Mouse (Mus musculus): Measurements from ENCODE around the gene Ccr6. TPM values are rescaled to one million over a fixed set of nuclear protein-coding genes. Genes with fewer than 3 reads are reported as not detected.

The Ccr6 gene
- polyA plus RNA-seq, 1 experiment from 2014 or later: not detected

GRCm38 (mm10) chr17:8238012-8238710 lies 2.3 kb downstream of the Ccr6 start:
- H3K4me1 ChIP-seq: no peaks in the 10 kb centered on the region
- H3K9ac ChIP-seq: no peak overlapping the region
- no peaks in the 10 kb centered on the region for H3K36me3 ChIP-seq (ENCODE audit: poor library complexity, severe bottlenecking)
- H3K4me2 ChIP-seq: no peak overlapping the region
- H3K4me3 ChIP-seq: no peak overlapping the region
- H3K27me3 ChIP-seq: 0 out of 2 replicates have a peak, but pooled peaks cover 3% of the 10 kb centered on the region
- WGBS: 85% methylated on average over 15 of the region's 15 CpGs
- ATAC-seq: no peak
- no peak overlapping the region for H3K27ac ChIP-seq
- H3K9me3 ChIP-seq (replicated peaks): no peaks in the 10 kb centered on the region

- Histone ChIP-seq H3K4me1 (no peaks in the 10 kb centered on the region), H3K27ac (no peak overlapping the region), H3K9me3 (replicated peaks) (no peaks in the 10 kb centered on the region), H3K27me3 (0 out of 2 replicates have a peak, but pooled peaks cover 6% of the 10 kb centered on the region), H3K4me3 (no peak overlapping the region), H3K36me3 (ENCODE audit: poor library complexity, severe bottlenecking) (no peaks in the 10 kb centered on the region), H3K9ac (no peak overlapping the region), H3K4me2 (no peak overlapping the region)
- 80% methylated on average over 3 of the region's 3 CpGs for WGBS
- no peak for ATAC-seq
Observed at GRCm38 (mm10) chr17:8239561-8239960, 3.7 kb downstream of the Ccr6 start.

DNA sequence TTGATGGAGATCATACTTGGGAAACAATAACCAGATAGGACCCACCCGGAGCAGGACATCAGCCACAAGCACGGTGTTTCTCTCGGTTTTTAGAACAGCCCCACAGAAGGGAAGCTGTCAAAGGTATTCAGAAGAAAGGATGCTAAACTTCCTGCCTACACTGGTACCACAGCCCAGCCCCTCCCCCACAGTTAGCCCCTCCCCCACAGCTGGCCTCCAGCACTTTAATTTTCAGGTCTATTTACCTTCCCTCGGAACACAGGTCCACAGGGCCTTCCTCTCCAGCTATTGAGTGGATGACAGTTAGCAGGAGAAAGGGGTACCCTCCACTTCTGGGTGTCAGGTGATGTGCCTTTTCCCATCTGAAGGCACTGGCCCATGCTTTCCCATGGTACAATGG lies 4.7 kb downstream of the Ccr6 start:
- H3K9ac ChIP-seq: no peak overlapping the region
- no peaks in the 10 kb centered on the region for H3K36me3 ChIP-seq (ENCODE audit: poor library complexity, severe bottlenecking)
- no peak overlapping the region for H3K4me3 ChIP-seq
- H3K27ac ChIP-seq: no peak overlapping the region
- no peaks in the 10 kb centered on the region for H3K4me1 ChIP-seq
- H3K9me3 ChIP-seq (replicated peaks): no peaks in the 10 kb centered on the region
- 0 out of 2 replicates have a peak, but pooled peaks cover 4% of the 10 kb centered on the region for H3K27me3 ChIP-seq
- ATAC-seq: no peak
- WGBS: 77% methylated on average over 4 of the region's 4 CpGs
- no peak overlapping the region for H3K4me2 ChIP-seq

DNA sequence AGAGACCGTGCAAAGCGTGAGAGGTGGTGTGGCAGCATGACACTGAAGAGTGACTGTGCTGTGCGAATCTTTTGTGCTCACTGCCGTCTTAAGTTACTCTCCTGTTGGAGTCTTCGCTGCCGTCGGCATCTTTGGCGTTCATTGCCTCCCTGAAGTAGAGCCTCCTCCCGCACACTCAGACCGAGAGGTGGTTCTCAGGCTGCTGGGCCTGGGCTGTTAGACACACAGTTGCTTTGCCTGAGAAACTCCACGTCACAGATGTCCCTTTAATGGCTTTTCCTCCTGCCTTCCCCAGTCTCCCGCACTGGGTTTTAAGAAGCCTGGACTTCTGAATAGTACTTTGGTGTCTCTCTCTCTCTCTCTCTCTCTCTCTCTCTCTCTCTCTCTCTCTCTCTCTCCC lies 5.8 kb downstream of the Ccr6 start:
- Histone ChIP-seq H3K36me3 (ENCODE audit: poor library complexity, severe bottlenecking) (no peaks in the 10 kb centered on the region), H3K9ac (no peak overlapping the region), H3K27me3 (0 out of 2 replicates have a peak, but pooled peaks cover 4% of the 10 kb centered on the region), H3K9me3 (replicated peaks) (no peaks in the 10 kb centered on the region), H3K4me2 (no peak overlapping the region), H3K4me1 (no peaks in the 10 kb centered on the region), H3K27ac (no peak overlapping the region), H3K4me3 (no peak overlapping the region)
- ATAC-seq: no peak
- 74% methylated on average over 12 of the region's 12 CpGs for WGBS

DNA sequence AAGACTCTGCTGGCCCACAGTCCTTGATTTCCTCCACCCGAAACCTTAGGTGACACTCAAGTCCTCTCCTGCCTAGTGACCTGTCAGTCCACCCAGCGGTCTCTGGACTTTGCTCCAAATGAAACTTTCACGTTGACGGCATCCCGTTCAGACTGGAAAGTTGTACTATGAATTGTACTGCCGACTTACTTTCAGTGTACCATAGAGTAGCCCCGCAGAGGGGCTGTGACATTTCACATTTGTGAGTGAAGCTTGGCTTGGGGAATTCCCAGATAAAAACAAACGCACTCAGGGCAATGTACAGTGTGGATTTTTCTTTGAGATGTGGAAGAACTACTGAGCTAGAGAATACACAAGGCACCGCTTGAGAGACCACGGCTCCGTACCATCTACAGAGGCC lies 6.3 kb downstream of the Ccr6 start:
- no peak overlapping the region for H3K27ac ChIP-seq
- ATAC-seq: no peak
- WGBS: 93% methylated on average over 11 of the region's 11 CpGs

DNA sequence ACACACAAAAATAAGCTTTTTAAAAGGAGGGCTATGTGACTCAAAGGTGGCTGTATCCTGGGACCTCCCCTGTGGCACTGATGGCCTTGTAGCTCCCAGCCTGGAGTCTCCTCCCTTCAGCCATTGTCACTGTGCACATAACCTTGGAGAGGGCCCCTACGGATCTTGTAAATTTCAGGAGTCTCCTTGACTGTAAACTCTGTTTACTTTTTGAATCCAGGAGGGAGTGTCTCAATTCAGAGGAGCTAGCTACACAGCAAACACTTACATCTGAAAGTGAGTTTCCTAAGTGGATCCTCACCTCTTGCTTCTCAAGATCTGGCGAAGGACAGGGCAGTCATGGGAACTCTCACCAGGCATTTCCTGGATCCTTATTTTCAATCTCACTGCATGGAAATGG lies 8.3 kb downstream of the Ccr6 start:
- Histone ChIP-seq H3K9me3 (replicated peaks) (no peaks in the 10 kb centered on the region), H3K27me3 (0 out of 2 replicates have a peak, but pooled peaks cover 4% of the 10 kb centered on the region), H3K36me3 (ENCODE audit: poor library complexity, severe bottlenecking) (no peaks in the 10 kb centered on the region), H3K4me3 (no peak overlapping the region), H3K27ac (no peak overlapping the region), H3K4me1 (no peaks in the 10 kb centered on the region), H3K4me2 (no peak overlapping the region), H3K9ac (no peak overlapping the region)
- 80% methylated on average over 2 of the region's 2 CpGs for WGBS
- ATAC-seq: no peak

More for the DNA sequence above, 6.3 kb downstream of the Ccr6 start:
- Histone ChIP-seq H3K4me3 (no peak overlapping the region), H3K36me3 (ENCODE audit: poor library complexity, severe bottlenecking) (no peaks in the 10 kb centered on the region), H3K9ac (no peak overlapping the region), H3K27me3 (0 out of 2 replicates have a peak, but pooled peaks cover 4% of the 10 kb centered on the region), H3K9me3 (replicated peaks) (no peaks in the 10 kb centered on the region), H3K4me2 (no peak overlapping the region), H3K4me1 (no peaks in the 10 kb centered on the region)

- H3K4me3 ChIP-seq: no peak overlapping the region
- H3K27ac ChIP-seq: no peak overlapping the region
- no peaks in the 10 kb centered on the region for H3K9me3 ChIP-seq (replicated peaks)
- H3K9ac ChIP-seq: no peak overlapping the region
- H3K4me2 ChIP-seq: no peak overlapping the region
- no peaks in the 10 kb centered on the region for H3K4me1 ChIP-seq
- H3K27me3 ChIP-seq: 0 out of 2 replicates have a peak, but pooled peaks cover 4% of the 10 kb centered on the region
- 69% methylated on average over 4 of the region's 4 CpGs for WGBS
- no peaks in the 10 kb centered on the region for H3K36me3 ChIP-seq (ENCODE audit: poor library complexity, severe bottlenecking)
- no peak for ATAC-seq
Observed at GRCm38 (mm10) chr17:8246102-8246754, 10.4 kb downstream of the Ccr6 start.

- Histone ChIP-seq H3K9ac (no peak overlapping the region), H3K4me2 (no peak overlapping the region), H3K36me3 (ENCODE audit: poor library complexity, severe bottlenecking) (no peaks in the 10 kb centered on the region), H3K4me1 (no peaks in the 10 kb centered on the region), H3K27me3 (no peaks in the 10 kb centered on the region), H3K9me3 (replicated peaks) (no peaks in the 10 kb centered on the region), H3K27ac (no peak overlapping the region), H3K4me3 (no peak overlapping the region)
- 90% methylated on average over 7 of the region's 7 CpGs for WGBS
- ATAC-seq: no peak
Observed at GRCm38 (mm10) chr17:8251704-8252103, 15.9 kb downstream of the Ccr6 start.

GRCm38 (mm10) chr17:8254268-8254667 lies 18.4 kb downstream of the Ccr6 start:
- no peak for ATAC-seq
- H3K4me2 ChIP-seq: no peak overlapping the region
- H3K9me3 ChIP-seq (replicated peaks): no peaks in the 10 kb centered on the region
- no peak overlapping the region for H3K27ac ChIP-seq
- H3K36me3 ChIP-seq (ENCODE audit: poor library complexity, severe bottlenecking): no peaks in the 10 kb centered on the region
- no peak overlapping the region for H3K9ac ChIP-seq
- no peak overlapping the region for H3K4me3 ChIP-seq
- H3K4me1 ChIP-seq: no peaks in the 10 kb centered on the region
- no peaks in the 10 kb centered on the region for H3K27me3 ChIP-seq

- Histone ChIP-seq H3K4me1 (no peaks in the 10 kb centered on the region), H3K27me3 (no peaks in the 10 kb centered on the region), H3K4me2 (no peak overlapping the region), H3K36me3 (ENCODE audit: poor library complexity, severe bottlenecking) (no peaks in the 10 kb centered on the region), H3K4me3 (no peak overlapping the region), H3K27ac (no peak overlapping the region), H3K9me3 (replicated peaks) (no peaks in the 10 kb centered on the region), H3K9ac (no peak overlapping the region)
- 78% methylated on average over 3 of the region's 3 CpGs for WGBS
- no peak for ATAC-seq
Observed at GRCm38 (mm10) chr17:8254914-8255313, 19.1 kb downstream of the Ccr6 start.

DNA sequence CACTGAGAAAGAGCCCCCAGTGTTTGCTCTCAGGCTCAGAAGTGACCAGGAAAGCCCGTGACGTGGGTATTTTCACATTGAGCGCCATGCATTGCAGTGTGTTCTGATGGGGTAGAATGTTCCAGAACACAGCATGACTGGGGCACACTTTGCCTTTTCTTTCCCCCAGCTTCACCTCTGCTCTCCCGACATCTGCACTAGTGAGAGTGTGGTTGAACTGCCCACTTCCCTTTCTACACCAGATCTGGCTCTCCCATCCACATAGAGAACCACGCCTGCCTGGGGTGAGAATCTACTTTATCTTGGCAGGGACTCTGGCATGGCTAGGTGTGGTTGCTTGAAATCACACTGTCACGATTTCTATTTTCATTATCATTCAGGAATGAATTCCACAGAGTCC lies 19.7 kb downstream of the Ccr6 start:
- Histone ChIP-seq H3K9me3 (replicated peaks) (no peaks in the 10 kb centered on the region), H3K9ac (no peak overlapping the region), H3K27ac (no peak overlapping the region), H3K4me3 (no peak overlapping the region), H3K4me1 (no peaks in the 10 kb centered on the region), H3K36me3 (ENCODE audit: poor library complexity, severe bottlenecking) (no peaks in the 10 kb centered on the region), H3K27me3 (no peaks in the 10 kb centered on the region), H3K4me2 (no peak overlapping the region)
- ATAC-seq: no peak
- WGBS: 83% methylated on average over 6 of the region's 6 CpGs

GRCm38 (mm10) chr17:8256982-8257381 lies 21.1 kb downstream of the Ccr6 start:
- no peak overlapping the region for H3K4me2 ChIP-seq
- H3K9ac ChIP-seq: no peak overlapping the region
- no peaks in the 10 kb centered on the region for H3K9me3 ChIP-seq (replicated peaks)
- H3K36me3 ChIP-seq (ENCODE audit: poor library complexity, severe bottlenecking): no peaks in the 10 kb centered on the region
- WGBS: 79% methylated on average over 8 of the region's 8 CpGs
- no peak overlapping the region for H3K4me3 ChIP-seq
- H3K4me1 ChIP-seq: no peaks in the 10 kb centered on the region
- no peak for ATAC-seq
- no peak overlapping the region for H3K27ac ChIP-seq
- H3K27me3 ChIP-seq: no peaks in the 10 kb centered on the region
